Mouse (Mus musculus) CH12.LX (cell line): ENCODE results near the gene Psmd9. TPM values are rescaled to one million over a fixed set of nuclear protein-coding genes. Genes with fewer than 3 reads are reported as not detected.
A peak's percentile ranks its signal among the peaks of the same experiment; 100 is the strongest.

Experiments used
- DNase-seq: peaks from one replicate; pipeline ENCODE4 v3.0.0-alpha.2; 2013; ENCODE audit errors: extremely low read depth
- H3K27ac ChIP-seq: 2 replicates; pipeline ENCODE4 v1.5.1; 2012; ENCODE audit warnings: low read depth, mild to moderate bottlenecking, control low read depth, moderate library complexity; ENCODE audit not compliant: insufficient read depth
- H3K27me3 ChIP-seq: replicated peaks from 2 replicates; pipeline ENCODE3; 2012; ENCODE audit warnings: inconsistent platforms
- H3K36me3 ChIP-seq, 2 experiments: replicated peaks in 1 of 2; 2 replicates each; pipeline versions ENCODE3 to v1.6.1; 2012; ENCODE audit warnings: inconsistent platforms in 1 of 2, low read length in 1 of 2, mild to moderate bottlenecking in 1 of 2, mixed read lengths in 1 of 2, moderate library complexity in 1 of 2; ENCODE audit not compliant: control insufficient read depth in 1 of 2, insufficient read depth in 1 of 2
- H3K4me1 ChIP-seq, 2 experiments: 2 replicates each; pipeline ENCODE4 v1.6.1; 2012; ENCODE audit warnings: inconsistent platforms in 1 of 2, moderate library complexity in 1 of 2; ENCODE audit not compliant: insufficient read depth in 2 of 2, control insufficient read depth in 1 of 2
- H3K4me2 ChIP-seq: 2 replicates; pipeline ENCODE4 v1.6.1; 2012; ENCODE audit warnings: low read depth, mild to moderate bottlenecking, control low read depth; ENCODE audit not compliant: poor library complexity, insufficient read depth, severe bottlenecking
- H3K4me3 ChIP-seq, 3 experiments: fragments of 150-350 bp in 1 of 3; sonication (generic) in 1 of 3; replicated peaks in 1 of 3; 2 replicates each; pipeline versions ENCODE3 to v1.5.1; 2011 to 2012; ENCODE audit warnings: low read depth in 2 of 3, low read length in 2 of 3, mild to moderate bottlenecking in 2 of 3, moderate library complexity in 2 of 3, control low read depth in 1 of 3, improper control_type of control experiment in 1 of 3, inconsistent platforms in 1 of 3, mixed read lengths in 1 of 3; ENCODE audit not compliant: poor library complexity in 1 of 3
- H3K79me2 ChIP-seq: replicated peaks from 2 replicates; pipeline ENCODE4 v1.6.1; 2012; ENCODE audit warnings: mild to moderate bottlenecking, moderate library complexity; ENCODE audit not compliant: control insufficient read depth, poor library complexity, insufficient read depth, severe bottlenecking; ENCODE audit errors: extremely low read depth
- H3K9ac ChIP-seq: 2 replicates; pipeline ENCODE4 v1.6.1; 2012; ENCODE audit warnings: low read depth, mild to moderate bottlenecking, control low read depth, moderate library complexity; ENCODE audit not compliant: insufficient read depth
- H3K9me3 ChIP-seq: replicated peaks from 2 replicates; pipeline ENCODE3; 2012; ENCODE audit warnings: low read length, inconsistent platforms, mixed read lengths
- BHLHE40 ChIP-seq: IDR thresholded peaks from 2 replicates; pipeline ENCODE4 v1.6.1; 2011; ENCODE audit warnings: mild to moderate bottlenecking, low read depth, low read length, improper control_type of control experiment
- CHD1 ChIP-seq: IDR thresholded peaks from 2 replicates; pipeline ENCODE4 v1.6.1; 2012; ENCODE audit warnings: low read depth, low read length, improper control_type of control experiment, inconsistent platforms
- CHD2 ChIP-seq: IDR thresholded peaks from 2 replicates; pipeline ENCODE4 v1.6.1; 2011; ENCODE audit warnings: low read length, improper control_type of control experiment
- CTCF ChIP-seq, 2 experiments: IDR thresholded peaks in 1 of 2; conservative IDR thresholded peaks in 1 of 2; 2 replicates each; pipeline ENCODE4 v1.5.1; 2011 to 2012; ENCODE audit warnings: low read depth in 2 of 2, low read length in 2 of 2, improper control_type of control experiment in 1 of 2, inconsistent platforms in 1 of 2, mild to moderate bottlenecking in 1 of 2, moderate library complexity in 1 of 2
- E2F4 ChIP-seq: IDR thresholded peaks from 2 replicates; pipeline ENCODE4 v1.6.1; 2011; ENCODE audit warnings: low read depth, low read length, improper control_type of control experiment; ENCODE audit not compliant: insufficient replicate concordance
- ELF1 ChIP-seq: IDR thresholded peaks from 2 replicates; pipeline ENCODE4 v1.6.1; 2014; ENCODE audit warnings: low read depth, mild to moderate bottlenecking, inconsistent platforms, low read length, improper control_type of control experiment
- EP300 ChIP-seq: IDR thresholded peaks from 2 replicates; pipeline ENCODE4 v1.6.1; 2011; ENCODE audit warnings: low read length, improper control_type of control experiment
- ETS1 ChIP-seq: conservative IDR thresholded peaks from 2 replicates; pipeline ENCODE4 v1.6.1; 2012; ENCODE audit warnings: low read depth, mild to moderate bottlenecking, inconsistent platforms, low read length, improper control_type of control experiment, moderate library complexity
- GABPA ChIP-seq: IDR thresholded peaks from 2 replicates; pipeline ENCODE4 v1.6.1; 2012; ENCODE audit warnings: low read depth, low read length, improper control_type of control experiment, inconsistent platforms; ENCODE audit not compliant: insufficient replicate concordance
- HCFC1 ChIP-seq: IDR thresholded peaks from 2 replicates; pipeline ENCODE4 v1.6.1; 2012; ENCODE audit warnings: low read depth, mild to moderate bottlenecking, inconsistent platforms, low read length, improper control_type of control experiment
- IRF4 ChIP-seq: IDR thresholded peaks from 2 replicates; pipeline ENCODE4 v1.6.1; 2014; ENCODE audit warnings: low read depth, mild to moderate bottlenecking, inconsistent platforms, low read length, improper control_type of control experiment
- JUN ChIP-seq: IDR thresholded peaks from 2 replicates; pipeline ENCODE4 v1.6.1; 2011; ENCODE audit warnings: low read depth, mild to moderate bottlenecking, low read length, improper control_type of control experiment, moderate library complexity; ENCODE audit not compliant: insufficient read depth
- JUND ChIP-seq: conservative IDR thresholded peaks from 2 replicates; pipeline ENCODE4 v1.6.1; 2011; ENCODE audit warnings: low read depth, low read length, improper control_type of control experiment
- KAT2A ChIP-seq: IDR thresholded peaks from 2 replicates; pipeline ENCODE4 v1.6.1; 2012; ENCODE audit warnings: low read length, improper control_type of control experiment, inconsistent platforms; ENCODE audit not compliant: insufficient replicate concordance
- MAFK ChIP-seq: IDR thresholded peaks from 2 replicates; pipeline ENCODE4 v1.6.1; 2011; ENCODE audit warnings: low read length, improper control_type of control experiment; ENCODE audit not compliant: insufficient replicate concordance
- MAX ChIP-seq: IDR thresholded peaks from 2 replicates; pipeline ENCODE4 v1.6.1; 2011; ENCODE audit warnings: low read length, improper control_type of control experiment
- MAZ ChIP-seq: IDR thresholded peaks from 2 replicates; pipeline ENCODE4 v1.6.1; 2012; ENCODE audit warnings: low read depth, mild to moderate bottlenecking, inconsistent platforms, low read length, improper control_type of control experiment, moderate library complexity
- MEF2A ChIP-seq: IDR thresholded peaks from 2 replicates; pipeline ENCODE4 v1.6.1; 2014; ENCODE audit warnings: low read depth, mild to moderate bottlenecking, inconsistent platforms, low read length, improper control_type of control experiment, borderline replicate concordance
- MXI1 ChIP-seq: IDR thresholded peaks from 2 replicates; pipeline ENCODE4 v1.6.1; 2011; ENCODE audit warnings: mild to moderate bottlenecking, low read depth, low read length, improper control_type of control experiment
- MYC ChIP-seq: IDR thresholded peaks from 2 replicates; pipeline ENCODE4 v1.6.1; 2011; ENCODE audit warnings: low read depth, mild to moderate bottlenecking, improper control_type of control experiment, low read length
- NELFE ChIP-seq: IDR thresholded peaks from 2 replicates; pipeline ENCODE4 v1.6.1; 2011; ENCODE audit warnings: low read depth, low read length, improper control_type of control experiment
- NRF1 ChIP-seq: IDR thresholded peaks from 2 replicates; pipeline ENCODE4 v1.6.1; 2014; ENCODE audit warnings: low read depth, mild to moderate bottlenecking, inconsistent platforms, low read length, improper control_type of control experiment, moderate library complexity
- PAX5 ChIP-seq: IDR thresholded peaks from 2 replicates; pipeline ENCODE4 v1.6.1; 2012; ENCODE audit warnings: low read length, inconsistent platforms, mixed read lengths
- POLR2A ChIP-seq: IDR thresholded peaks from 2 replicates; pipeline ENCODE4 v1.6.1; 2011; ENCODE audit warnings: low read depth, mild to moderate bottlenecking, improper control_type of control experiment, low read length
- POLR2AphosphoS2 ChIP-seq: IDR thresholded peaks from 2 replicates; pipeline ENCODE4 v1.6.1; 2011; ENCODE audit warnings: low read depth, low read length, improper control_type of control experiment
- RAD21 ChIP-seq: IDR thresholded peaks from 2 replicates; pipeline ENCODE4 v1.6.1; 2011; ENCODE audit warnings: low read depth, mild to moderate bottlenecking, low read length, improper control_type of control experiment, moderate library complexity
- RCOR1 ChIP-seq: conservative IDR thresholded peaks from 2 replicates; pipeline ENCODE4 v1.6.1; 2012; ENCODE audit warnings: low read depth, mild to moderate bottlenecking, inconsistent platforms, low read length, improper control_type of control experiment
- SIN3A ChIP-seq: IDR thresholded peaks from 2 replicates; pipeline ENCODE4 v1.6.1; 2012; ENCODE audit warnings: low read length, improper control_type of control experiment, inconsistent platforms
- SMC3 ChIP-seq: IDR thresholded peaks from 2 replicates; pipeline ENCODE4 v1.6.1; 2011; ENCODE audit warnings: low read depth, low read length, improper control_type of control experiment
- TBP ChIP-seq: conservative IDR thresholded peaks from 2 replicates; pipeline ENCODE4 v1.6.1; 2011; ENCODE audit warnings: low read depth, low read length, improper control_type of control experiment
- TCF12 ChIP-seq: IDR thresholded peaks from 2 replicates; pipeline ENCODE4 v1.6.1; 2014; ENCODE audit warnings: low read depth, mild to moderate bottlenecking, inconsistent platforms, low read length, improper control_type of control experiment
- UBTF ChIP-seq: IDR thresholded peaks from 2 replicates; pipeline ENCODE4 v1.6.1; 2012; ENCODE audit warnings: low read depth, mild to moderate bottlenecking, inconsistent platforms, low read length, improper control_type of control experiment, moderate library complexity
- USF1 ChIP-seq: IDR thresholded peaks from 2 replicates; pipeline ENCODE4 v1.6.1; 2014; ENCODE audit warnings: low read depth, mild to moderate bottlenecking, inconsistent platforms, low read length, improper control_type of control experiment
- USF2 ChIP-seq: conservative IDR thresholded peaks from 2 replicates; pipeline ENCODE4 v1.6.1; 2011; ENCODE audit warnings: low read depth, low read length, improper control_type of control experiment
- ZC3H11A ChIP-seq: IDR thresholded peaks from 2 replicates; pipeline ENCODE4 v1.6.1; 2012; ENCODE audit warnings: low read depth, mild to moderate bottlenecking, inconsistent platforms, low read length, improper control_type of control experiment
- ZKSCAN1 ChIP-seq: IDR thresholded peaks from 2 replicates; pipeline ENCODE4 v1.6.1; 2012; ENCODE audit warnings: low read depth, inconsistent platforms, low read length, improper control_type of control experiment, borderline replicate concordance
- ZMIZ1 ChIP-seq: IDR thresholded peaks from 2 replicates; pipeline ENCODE4 v1.6.1; 2012; ENCODE audit warnings: low read depth, mild to moderate bottlenecking, inconsistent platforms, low read length, improper control_type of control experiment
- ZNF384 ChIP-seq: IDR thresholded peaks from 2 replicates; pipeline ENCODE4 v1.6.1; 2012; ENCODE audit warnings: low read depth, low read length, improper control_type of control experiment, inconsistent platforms
- dilution Hi-C: fragments of 300-500 bp; cut with MboI; formaldehyde crosslinking; loops from 2 replicates; pipeline ENCODE4 v1.14.3; 2020; ENCODE audit warnings: low sequenced_read_pairs; ENCODE audit not compliant: extremely low pct_unique_long_range_greater_than_20kb, extremely low pct_ligation_motif_present
- in situ Hi-C: fragments of 300-500 bp; cut with MboI; formaldehyde crosslinking; loops from 3 replicates; pipeline ENCODE4 v1.14.3; 2019; ENCODE audit warnings: low sequenced_read_pairs, low pct_ligation_motif_present, low pct_unique_long_range_greater_than_20kb, mixed read lengths
- polyA plus RNA-seq: library from polyadenylated mRNA; unstranded; fragments of >175 nt; gene quantifications from 2 replicates; pipeline ENCODE4 v1.2.1, GENCODE M21; 2012; ENCODE audit warnings: low read depth; ENCODE audit not compliant: insufficient read length
- total RNA-seq, 2 experiments: library from RNA; depleted of rRNA; stranded (reverse); fragments of 300-350 nt in 1 of 2; fragments of >200 nt in 1 of 2; gene quantifications; 2 replicates each; pipeline ENCODE4 v1.2.3; 2012 to 2014

The Psmd9 gene
- total and polyA plus RNA-seq, 3 experiments, result 30.8 to 38.0 (median 35.5) TPM

DNA sequence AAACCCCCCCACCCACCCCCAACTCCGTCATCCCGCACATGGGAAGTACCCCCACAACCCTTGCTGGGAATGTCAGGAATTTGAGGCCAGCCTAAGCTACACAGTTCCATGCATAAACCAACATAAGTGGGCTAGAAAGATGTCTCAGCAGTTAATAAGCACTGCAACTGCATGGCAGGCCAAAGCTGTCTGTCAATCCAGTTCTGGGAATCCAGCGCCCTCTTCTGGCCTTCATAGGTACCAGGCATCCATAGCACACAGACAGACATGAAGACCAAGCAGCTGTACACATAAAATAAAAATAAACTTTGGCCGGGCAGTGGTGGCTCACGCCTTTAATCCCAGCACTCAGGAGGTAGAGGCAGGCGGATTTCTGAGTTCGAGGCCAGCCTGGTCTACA is 13.8 kb upstream of the Psmd9 start:
- Histone ChIP-seq H3K9ac (no peak overlapping the region), H3K79me2 (peaks cover 11% of the 10 kb centered on the region), H3K27me3 (no peaks in the 10 kb centered on the region), H3K9me3 (no peaks in the 10 kb centered on the region), H3K27ac (no peak overlapping the region), H3K4me1 (peaks cover 9 to 18% of the 10 kb centered on the region in 2 experiments), H3K36me3 (peaks cover 70 to 82% of the 10 kb centered on the region in 2 experiments), H3K4me2 (no peak overlapping the region), H3K4me3 (no peak overlapping the region)
- DNase-seq, result peak; percentile 87
- TF ChIP-seq ELF1, result peak; percentile 37; the same call in 1 of the 2 replicates
- no peak for TF ChIP-seq NRF1
- no peak for TF ChIP-seq MAFK
- TF ChIP-seq MXI1, result no peak
- TF ChIP-seq HCFC1, result no peak
- 0 out of 2 replicates have a peak, but pooled peaks have one; percentile 24 for TF ChIP-seq MEF2A
- no peak for TF ChIP-seq BHLHE40
- peak; percentile 30; the same call in 1 of the 2 replicates for TF ChIP-seq NELFE
- TF ChIP-seq ETS1, result no peak
- TF ChIP-seq MYC, result 0 out of 2 replicates have a peak, but pooled peaks have one; percentile 55
- TF ChIP-seq USF2, result no peak
- TF ChIP-seq CHD1, result no peak
- TF ChIP-seq POLR2A, result no peak
- no peak for TF ChIP-seq KAT2A
- no peak for TF ChIP-seq ZMIZ1
- TF ChIP-seq USF1, result no peak
- TF ChIP-seq UBTF, result no peak
- TF ChIP-seq RCOR1, result no peak
- TF ChIP-seq PAX5, result no peak
- TF ChIP-seq JUN, result no peak
- TF ChIP-seq TBP, result no peak
- 0 out of 2 replicates have a peak, but pooled peaks have one; percentile 19 for TF ChIP-seq TCF12
- no peak for TF ChIP-seq ZKSCAN1
- TF ChIP-seq GABPA, result no peak
- peak; percentile 64 for TF ChIP-seq ZC3H11A
- no peak for TF ChIP-seq JUND
- TF ChIP-seq MAX, result 0 out of 2 replicates have a peak, but pooled peaks have one; percentile 19
- TF ChIP-seq E2F4, result no peak
- no peak for TF ChIP-seq CHD2
- peak; percentile 88 for TF ChIP-seq SMC3
- no peak for TF ChIP-seq EP300
- TF ChIP-seq ZNF384, result 0 out of 2 replicates have a peak, but pooled peaks have one; percentile 11
- peak; percentile 82 for TF ChIP-seq RAD21
- no peak for TF ChIP-seq POLR2AphosphoS2
- peak; percentile 62 for TF ChIP-seq IRF4
- TF ChIP-seq MAZ, result peak; percentile 30; the same call in 1 of the 2 replicates
- TF ChIP-seq CTCF (conservative IDR thresholded peaks at IDR 0.05 in 1 of 2, IDR thresholded peaks at IDR 0.05 in 1 of 2; ENCODE audit: low read depth in 2 of 2, low read length in 2 of 2), result peak; percentile 53 to 88
- TF ChIP-seq SIN3A, result peak; percentile 61; the same call in 1 of the 2 replicates
- dilution Hi-C loops, result no loop called here
- in situ Hi-C loops, result no loop called here
